Mouse (Mus musculus): ENCODE data around the gene Rcn3.
"Not testable (repeated sequence)": the region's sequence is repeated elsewhere in the genome, so short reads cannot be mapped to it uniquely, and the experiment has no call there.

The Rcn3 gene

GRCm38 (mm10) chr7:45124224-45125143 lies 32.5 kb upstream of the Rcn3 start, which contains the start of gene Rps11:
TSS of gene Rps11 (minus strand) at chr7:45124439.
- in situ Hi-C loops (cut with MboI, MseI): loop anchor here in 1 of 2 experiments (5.0 kb wide), 1 partner anchor 272 kb away; no protein-coding TSS in a partner anchor

GRCm38 (mm10) chr7:45123186-45123570 lies 31.2 kb upstream of the Rcn3 start:
- in situ Hi-C loops (cut with MboI, MseI): loop anchor here in 1 of 2 experiments (5.0 kb wide), 1 partner anchor 271 kb away; no protein-coding TSS in a partner anchor

GRCm38 (mm10) chr7:45122561-45123185 lies 30.7 kb upstream of the Rcn3 start:
- in situ Hi-C loops (cut with MboI, MseI): loop anchor here in 1 of 2 experiments (5.0 kb wide), 1 partner anchor 270 kb away; no protein-coding TSS in a partner anchor

- in situ Hi-C loops (cut with MboI, MseI): loop anchor here in 1 of 2 experiments (5.0 kb wide), 1 partner anchor 270 kb away; no protein-coding TSS in a partner anchor
Measured at GRCm38 (mm10) chr7:45121966-45122365, 29.9 kb upstream of the Rcn3 start.

- in situ Hi-C loops (cut with MboI, MseI): loop anchor here in 1 of 2 experiments (5.0 kb wide), 1 partner anchor 269 kb away; no protein-coding TSS in a partner anchor
Measured at GRCm38 (mm10) chr7:45121404-45121803, 29.4 kb upstream of the Rcn3 start.

GRCm38 (mm10) chr7:45119780-45120709 lies 28.0 kb upstream of the Rcn3 start:
- in situ Hi-C loops (cut with MboI, MseI): loop anchor here in 1 of 2 experiments (5.0 kb wide), 1 partner anchor 268 kb away; no protein-coding TSS in a partner anchor

GRCm38 (mm10) chr7:45118336-45118735 lies 26.3 kb upstream of the Rcn3 start:
- in situ Hi-C loops (cut with MboI, MseI): no loop called here

GRCm38 (mm10) chr7:45117566-45117965 lies 25.5 kb upstream of the Rcn3 start:
- in situ Hi-C loops (cut with MboI, MseI): no loop called here

GRCm38 (mm10) chr7:45113476-45113875 lies 21.5 kb upstream of the Rcn3 start:
- in situ Hi-C loops (cut with MboI, MseI): no loop called here

- in situ Hi-C loops (cut with MboI, MseI): no loop called here
Measured at GRCm38 (mm10) chr7:45112529-45112928, 20.5 kb upstream of the Rcn3 start.

- in situ Hi-C loops (cut with MboI, MseI): no loop called here
Measured at GRCm38 (mm10) chr7:45111940-45112339, 19.9 kb upstream of the Rcn3 start.

GRCm38 (mm10) chr7:45110089-45110488 lies 18.1 kb upstream of the Rcn3 start:
- in situ Hi-C loops (cut with MboI, MseI): not testable (repeated sequence)

GRCm38 (mm10) chr7:45107052-45107645 lies 15.1 kb upstream of the Rcn3 start:
- in situ Hi-C loops (cut with MboI, MseI): no loop called here

- in situ Hi-C loops (cut with MboI, MseI): no loop called here
Measured at GRCm38 (mm10) chr7:45106441-45106840, 14.4 kb upstream of the Rcn3 start.

- in situ Hi-C loops (cut with MboI, MseI): no loop called here
Measured at GRCm38 (mm10) chr7:45105491-45105890, 13.5 kb upstream of the Rcn3 start.

- in situ Hi-C loops (cut with MboI, MseI): no loop called here
Measured at GRCm38 (mm10) chr7:45104941-45105340, 12.9 kb upstream of the Rcn3 start.

- in situ Hi-C loops (cut with MboI, MseI): no loop called here
Measured at GRCm38 (mm10) chr7:45103652-45104180, 11.7 kb upstream of the Rcn3 start, which contains the start of gene Fcgrt. TSS of gene Fcgrt (minus strand) at chr7:45103851.

- in situ Hi-C loops (cut with MboI, MseI): no loop called here
Measured at GRCm38 (mm10) chr7:45102940-45103585, 11.0 kb upstream of the Rcn3 start.

GRCm38 (mm10) chr7:45102441-45102840 lies 10.4 kb upstream of the Rcn3 start:
- in situ Hi-C loops (cut with MboI, MseI): no loop called here

- in situ Hi-C loops (cut with MboI, MseI): no loop called here
Measured at GRCm38 (mm10) chr7:45100046-45100445, 8.0 kb upstream of the Rcn3 start.

All from T-helper 17 cell (primary cell).